Mouse (Mus musculus) hindbrain, embryonic 14.5 days (tissue): ENCODE results near the gene Uhrf1bp1l. TPM values are rescaled to one million over a fixed set of nuclear protein-coding genes. Genes with fewer than 3 reads are reported as not detected.
"Not testable (repeated sequence)": the region's sequence is repeated elsewhere in the genome, so short reads cannot be mapped to it uniquely, and the experiment has no call there.

Source experiments
- ATAC-seq: fragments of 200-750 bp; cut with Nextera tagmentation; 2 replicates; pipeline ENCODE4 v1.8.0; 2017; ENCODE audit warnings: moderate number of reproducible peaks, mild to moderate bottlenecking, moderate TSS enrichment, moderate library complexity; ENCODE audit not compliant: low FRiP score
- DNase-seq: peaks from one replicate; pipeline ENCODE4 v3.0.0-alpha.2; 2015; ENCODE audit warnings: low spot score
- H3K27ac ChIP-seq: fragments of 300-500 bp; sonication (generic); 2 replicates; pipeline ENCODE4 v1.5.1; 2014; ENCODE audit warnings: mild to moderate bottlenecking, moderate library complexity
- H3K27me3 ChIP-seq: fragments of 300-500 bp; sonication (generic); 2 replicates; pipeline ENCODE4 v1.6.1; 2014; ENCODE audit warnings: mild to moderate bottlenecking, low read length, mixed read lengths; ENCODE audit not compliant: control insufficient read depth, insufficient read depth
- H3K36me3 ChIP-seq: fragments of 300-500 bp; sonication (generic); replicated peaks from 2 replicates; pipeline ENCODE4 v1.6.1; 2014; ENCODE audit not compliant: control insufficient read depth, insufficient read depth
- H3K4me1 ChIP-seq: fragments of 300-500 bp; sonication (generic); replicated peaks from 2 replicates; pipeline ENCODE4 v1.6.1; 2014; ENCODE audit warnings: antibody characterized with exemption, low read length, mixed read lengths; ENCODE audit not compliant: control insufficient read depth, insufficient read depth
- H3K4me2 ChIP-seq: fragments of 300-500 bp; sonication (generic); replicated peaks from 2 replicates; pipeline ENCODE4 v1.6.1; 2014; ENCODE audit warnings: mild to moderate bottlenecking, moderate library complexity
- H3K4me3 ChIP-seq: fragments of 300-500 bp; sonication (generic); replicated peaks from 2 replicates; pipeline ENCODE4 v1.5.1; 2014; ENCODE audit warnings: mild to moderate bottlenecking, low read length
- H3K9ac ChIP-seq: fragments of 300-500 bp; sonication (generic); 2 replicates; pipeline ENCODE4 v1.6.1; 2014
- H3K9me3 ChIP-seq: fragments of 300-500 bp; sonication (generic); 2 replicates; pipeline ENCODE4 v1.6.1; 2016; ENCODE audit warnings: low read length; ENCODE audit not compliant: control insufficient read depth
- WGBS: fragments of 180-500 bp; shearing (Covaris S2); extraction: QIAGEN DNeasy Blood & Tissue Kit; methylation state at CpG from one replicate; pipeline ENCODE4 v1.1.7; 2014; 5-methylcytosine and 5-hydroxymethylcytosine counted together
- polyA plus RNA-seq: library from polyadenylated mRNA; unstranded; fragments of >200 nt; fragmentation: Nextera tagmentation; extraction: Ambion mirVana; gene quantifications from 2 replicates; pipeline ENCODE4 v1.2.1, GENCODE M21; 2014

Gene Uhrf1bp1l
- polyA plus RNA-seq, result 34.8 and 35.9 TPM in 2 replicates

GRCm38 (mm10) chr10:89744871-89745665 lies at the start of gene Uhrf1bp1l:
Gene Uhrf1bp1l, plus strand, starts transcription at chr10:89744991.
- no peaks in the 10 kb centered on the region for H3K36me3 ChIP-seq
- peak within 1 kb of the TSS; percentile 72 for H3K4me2 ChIP-seq
- peak within 1 kb of the TSS; percentile 90 for H3K9ac ChIP-seq
- peak; percentile 85 for DNase-seq
- ATAC-seq, result peak; percentile 94
- H3K27ac ChIP-seq, result peak within 1 kb of the TSS; percentile 96
- H3K4me3 ChIP-seq, result peak within 1 kb of the TSS; percentile 71
- H3K4me1 ChIP-seq, result peaks cover 15% of the 10 kb centered on the region; the same call in 1 of the 2 replicates
- H3K9me3 ChIP-seq, result no peaks in the 10 kb centered on the region
- under 1% methylated on average over 77 of the region's 85 CpGs for WGBS
- H3K27me3 ChIP-seq, result no peaks in the 10 kb centered on the region

GRCm38 (mm10) chr10:89695194-89695911 lies 49.4 kb upstream of the Uhrf1bp1l start:
- Histone ChIP-seq H3K36me3 (no peaks in the 10 kb centered on the region; the same call in 1 of the 2 replicates), H3K4me3 (no peak overlapping the region), H3K4me1 (no peaks in the 10 kb centered on the region), H3K9me3 (no peaks in the 10 kb centered on the region), H3K4me2 (no peak overlapping the region), H3K9ac (no peak overlapping the region), H3K27ac (no peak overlapping the region), H3K27me3 (no peaks in the 10 kb centered on the region)
- ATAC-seq (no peak), DNase-seq (no peak)
- WGBS, result 85% methylated on average over 20 of the region's 20 CpGs

GRCm38 (mm10) chr10:89696270-89696669 lies 48.5 kb upstream of the Uhrf1bp1l start:
- not testable (repeated sequence) for H3K4me3 ChIP-seq, H3K36me3 ChIP-seq, H3K4me1 ChIP-seq, H3K4me2 ChIP-seq, H3K9ac ChIP-seq, ATAC-seq, H3K27me3 ChIP-seq, H3K9me3 ChIP-seq, DNase-seq, H3K27ac ChIP-seq
- 73% methylated on average over 2 of the region's 2 CpGs for WGBS

GRCm38 (mm10) chr10:89697956-89698355 lies 46.8 kb upstream of the Uhrf1bp1l start:
- no peak overlapping the region for H3K4me3 ChIP-seq
- no peaks in the 10 kb centered on the region for H3K4me1 ChIP-seq
- H3K27me3 ChIP-seq, result no peaks in the 10 kb centered on the region
- DNase-seq (no peak), ATAC-seq (no peak)
- no peaks in the 10 kb centered on the region for H3K9me3 ChIP-seq
- H3K36me3 ChIP-seq, result no peaks in the 10 kb centered on the region
- 95% methylated on average over 3 of the region's 3 CpGs for WGBS
- no peak overlapping the region for H3K4me2 ChIP-seq
- H3K27ac ChIP-seq, result no peak overlapping the region
- no peak overlapping the region for H3K9ac ChIP-seq

GRCm38 (mm10) chr10:89703042-89703441 lies 41.7 kb upstream of the Uhrf1bp1l start:
- H3K9me3 ChIP-seq, result no peaks in the 10 kb centered on the region
- no peaks in the 10 kb centered on the region for H3K36me3 ChIP-seq
- no peak overlapping the region for H3K27ac ChIP-seq
- H3K4me1 ChIP-seq, result no peaks in the 10 kb centered on the region
- H3K4me3 ChIP-seq, result no peak overlapping the region
- H3K9ac ChIP-seq, result no peak overlapping the region
- no peaks in the 10 kb centered on the region for H3K27me3 ChIP-seq
- DNase-seq (no peak), ATAC-seq (no peak)
- no peak overlapping the region for H3K4me2 ChIP-seq
- WGBS, result 55% methylated on average over 5 of the region's 5 CpGs

- Histone ChIP-seq H3K9ac (no peak overlapping the region), H3K36me3 (peaks cover 10% of the 10 kb centered on the region), H3K4me3 (no peak overlapping the region), H3K4me2 (no peak overlapping the region), H3K4me1 (no peaks in the 10 kb centered on the region), H3K9me3 (no peaks in the 10 kb centered on the region), H3K27me3 (no peaks in the 10 kb centered on the region), H3K27ac (no peak overlapping the region)
- 84% methylated on average over 3 of the region's 3 CpGs for WGBS
- no peak for DNase-seq
- ATAC-seq, result no peak
Observed at GRCm38 (mm10) chr10:89707397-89707796, 37.4 kb upstream of the Uhrf1bp1l start.

- no peaks in the 10 kb centered on the region for H3K9me3 ChIP-seq
- no peak for ATAC-seq
- H3K9ac ChIP-seq, result no peak overlapping the region
- no peak overlapping the region for H3K4me3 ChIP-seq
- no peaks in the 10 kb centered on the region for H3K27me3 ChIP-seq
- H3K36me3 ChIP-seq, result peaks cover 23% of the 10 kb centered on the region
- WGBS, result 30% methylated on average over 10 of the region's 10 CpGs
- no peak overlapping the region for H3K4me2 ChIP-seq
- H3K4me1 ChIP-seq, result no peaks in the 10 kb centered on the region
- DNase-seq, result no peak
- no peak overlapping the region for H3K27ac ChIP-seq
Observed at GRCm38 (mm10) chr10:89708720-89709119, 36.1 kb upstream of the Uhrf1bp1l start.

- Histone ChIP-seq H3K9me3 (no peaks in the 10 kb centered on the region), H3K36me3 (peaks cover 58% of the 10 kb centered on the region), H3K4me2 (no peak overlapping the region), H3K4me3 (no peak overlapping the region), H3K9ac (no peak overlapping the region), H3K27ac (no peak overlapping the region), H3K4me1 (no peaks in the 10 kb centered on the region), H3K27me3 (no peaks in the 10 kb centered on the region)
- no peak for ATAC-seq
- 91% methylated on average over 10 of the region's 10 CpGs for WGBS
- DNase-seq, result no peak
Observed at GRCm38 (mm10) chr10:89714910-89715309, 29.9 kb upstream of the Uhrf1bp1l start.

GRCm38 (mm10) chr10:89720252-89720651 lies 24.5 kb upstream of the Uhrf1bp1l start:
- no peaks in the 10 kb centered on the region for H3K27me3 ChIP-seq
- DNase-seq (no peak), ATAC-seq (no peak)
- no peaks in the 10 kb centered on the region for H3K9me3 ChIP-seq
- H3K9ac ChIP-seq, result no peak overlapping the region
- no peak overlapping the region for H3K4me2 ChIP-seq
- peaks cover 46% of the 10 kb centered on the region for H3K36me3 ChIP-seq
- H3K4me1 ChIP-seq, result no peaks in the 10 kb centered on the region
- no peak overlapping the region for H3K4me3 ChIP-seq
- no peak overlapping the region for H3K27ac ChIP-seq
